10 mouse cellular contexts compared by ENCODE assay signal in genomic region chr13:107736581-107736980, GRCm38 (mm10).
"Had no signal": no experiment of that assay in that cellular context is flagged by ENCODE, and none has a peak within 500 bp of the region (broad histone marks: within the 10 kb centered on the region; RNA-seq: fewer than 3 reads in every experiment).

No protein-coding gene starts in this region.

- DNase-seq: kidney, postnatal 14 days; kidney, postnatal 4 days; left cerebral cortex, postnatal 4 days; liver, postnatal 0 days; lung, embryonic 14.5 days; lung, postnatal 10 days; retina, postnatal 1 day; right cerebral cortex, postnatal 25 days; spleen, adult 18-20 months; thymus, postnatal 25 days had no signal
